Mouse (Mus musculus): ENCODE results near the gene Pias4. TPM values are rescaled to one million over a fixed set of nuclear protein-coding genes. Genes with fewer than 3 reads are reported as not detected.

Pias4 gene
- total RNA-seq, 2 experiments from 2014 or later: 28.2 to 28.9 TPM

DNA sequence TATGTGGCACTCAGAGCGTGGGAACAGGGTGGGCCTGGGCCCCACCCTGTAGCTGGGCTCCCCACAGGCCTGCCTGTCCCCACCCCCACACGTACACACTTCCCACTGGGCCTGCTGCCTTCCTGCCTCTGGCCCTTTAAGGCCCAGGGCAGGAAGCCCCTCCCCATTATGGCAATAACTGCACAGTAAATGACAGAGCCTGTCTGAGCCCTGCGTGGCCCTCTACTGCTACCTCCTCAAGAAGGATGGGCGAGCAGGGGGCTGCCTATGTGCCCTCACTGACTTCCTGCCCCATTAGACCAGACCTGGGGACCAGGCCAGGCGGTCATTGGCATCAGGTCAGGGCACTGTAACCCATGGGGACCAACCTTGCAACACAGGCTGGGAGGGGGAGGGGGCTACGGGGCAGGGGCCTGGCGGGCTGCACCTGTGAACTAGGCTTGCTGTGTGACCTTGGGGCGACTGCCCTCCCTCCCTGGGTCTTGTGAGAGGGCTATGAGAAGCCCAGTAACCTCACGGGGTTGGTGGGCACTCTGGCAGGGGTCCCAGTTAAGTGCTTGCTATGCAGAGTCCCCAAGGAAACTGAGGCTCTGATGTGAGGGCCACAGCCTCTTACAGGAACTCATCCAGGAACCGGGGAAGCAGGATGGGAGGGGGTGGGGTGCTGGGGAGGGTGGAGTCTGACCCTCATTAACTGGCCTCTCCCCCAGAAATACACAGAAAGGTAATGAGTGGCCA lies 26.8 kb downstream of the Pias4 start:
- DNase-seq (ENCODE audit: extremely low spot score in 1 of 2, low spot score in 1 of 2): peak in 1 of 2 experiments; percentile 8

DNA sequence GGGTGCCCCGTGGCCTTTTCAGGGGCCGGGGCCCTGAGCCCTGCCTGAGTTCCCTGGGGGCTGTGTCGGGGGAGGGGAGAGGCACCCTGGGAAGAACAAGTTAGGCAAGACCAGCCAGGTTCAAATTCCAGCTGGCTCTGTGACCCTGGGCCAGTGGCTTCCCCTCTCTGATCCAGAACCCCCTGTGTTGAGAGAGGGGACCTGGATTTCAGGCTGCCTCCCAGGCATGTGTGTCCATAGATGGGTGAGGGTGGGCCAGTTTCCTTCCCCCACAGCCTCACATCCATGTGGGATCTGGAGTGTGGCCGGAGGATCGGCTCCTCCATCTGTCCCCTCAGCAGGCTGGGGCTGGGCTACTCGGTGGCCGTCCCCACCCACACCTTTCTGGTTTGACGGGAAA lies 27.7 kb downstream of the Pias4 start:
- no peak for DNase-seq (ENCODE audit: extremely low spot score in 1 of 2, low spot score in 1 of 2)

DNA sequence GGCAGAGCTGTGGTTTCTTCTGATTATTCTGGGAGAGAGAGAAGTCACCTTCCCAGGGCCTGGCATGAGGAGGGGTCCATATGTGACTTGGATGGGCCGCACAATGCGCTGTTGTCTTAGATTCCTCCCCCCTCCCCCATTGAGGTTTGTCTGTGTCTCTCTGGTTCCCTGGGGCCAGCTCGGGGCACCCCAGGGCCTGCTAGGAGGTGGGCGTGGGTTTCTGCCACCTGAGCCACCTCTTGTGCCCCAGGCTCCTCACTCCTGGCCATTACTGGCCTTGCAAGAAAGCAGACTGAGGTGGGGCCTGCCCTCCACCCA lies 28.2 kb downstream of the Pias4 start:
- DNase-seq (ENCODE audit: extremely low spot score in 1 of 2, low spot score in 1 of 2): no peak

DNA sequence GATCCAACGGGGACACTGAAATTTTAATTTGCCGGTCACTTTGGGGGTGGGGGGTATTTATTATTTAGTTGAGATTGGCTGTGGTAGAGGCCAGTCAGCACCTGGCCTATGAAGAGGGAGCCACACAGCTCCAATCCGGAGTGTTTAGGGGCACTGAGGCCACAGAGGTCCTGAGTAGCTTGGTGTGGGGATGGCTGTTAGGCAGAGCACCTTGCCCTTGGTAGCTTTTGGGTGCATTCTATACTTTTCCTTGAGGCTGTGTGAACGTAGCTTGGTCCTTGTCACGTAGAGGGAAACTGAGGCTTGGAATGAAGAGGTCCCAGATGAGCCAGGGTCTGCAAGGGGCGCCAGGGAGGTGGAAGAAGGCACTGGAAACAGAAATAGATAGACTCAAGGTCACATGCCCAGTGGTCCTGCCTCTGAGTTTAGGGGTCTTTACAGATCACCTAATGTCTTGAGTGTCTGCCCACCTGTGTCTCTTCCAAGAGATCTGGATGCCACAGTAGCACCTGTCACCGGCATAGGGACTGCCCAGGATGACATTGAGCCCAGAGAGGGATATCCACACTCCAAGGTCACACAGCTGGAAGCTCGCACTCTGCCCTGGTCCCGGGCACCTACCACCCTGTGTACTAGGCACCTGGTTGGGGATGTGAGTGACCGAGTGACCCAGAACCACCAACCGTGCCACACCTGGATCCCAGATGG lies 28.7 kb downstream of the Pias4 start:
- no peak for DNase-seq (ENCODE audit: extremely low spot score in 1 of 2, low spot score in 1 of 2)

DNA sequence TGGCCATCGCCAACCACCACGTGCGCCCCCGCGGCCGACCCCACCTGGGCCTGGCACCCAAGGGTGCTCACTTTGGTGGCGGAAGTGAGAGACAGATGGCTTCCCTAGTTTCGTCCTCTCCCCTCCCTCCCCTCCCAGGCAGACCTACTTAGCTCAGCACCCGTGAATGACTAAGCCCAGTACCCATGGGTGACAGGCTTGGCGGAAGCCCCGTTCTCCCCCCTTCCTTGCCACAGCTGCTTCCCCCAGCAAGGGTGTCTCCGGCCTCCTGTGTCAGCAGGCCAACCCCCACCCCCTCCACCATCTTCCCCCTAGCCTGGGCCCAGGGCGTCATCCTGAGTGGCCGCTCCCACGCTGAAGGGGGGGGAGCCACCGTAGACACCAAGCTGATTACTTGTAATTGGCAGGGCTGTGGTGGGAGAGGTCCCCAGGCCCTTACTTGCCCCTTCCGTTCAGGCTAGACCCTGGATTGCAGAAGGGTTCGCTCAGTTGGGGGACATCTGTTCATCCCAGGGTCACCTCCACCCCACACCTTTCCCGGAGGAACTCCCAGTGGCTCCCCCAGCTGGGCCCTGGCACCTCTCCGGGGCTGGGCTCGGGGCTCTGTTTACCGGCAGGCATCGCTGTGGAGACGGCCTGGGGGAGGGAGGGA lies 29.5 kb downstream of the Pias4 start:
- no peak for DNase-seq (ENCODE audit: extremely low spot score in 1 of 2, low spot score in 1 of 2)

DNA sequence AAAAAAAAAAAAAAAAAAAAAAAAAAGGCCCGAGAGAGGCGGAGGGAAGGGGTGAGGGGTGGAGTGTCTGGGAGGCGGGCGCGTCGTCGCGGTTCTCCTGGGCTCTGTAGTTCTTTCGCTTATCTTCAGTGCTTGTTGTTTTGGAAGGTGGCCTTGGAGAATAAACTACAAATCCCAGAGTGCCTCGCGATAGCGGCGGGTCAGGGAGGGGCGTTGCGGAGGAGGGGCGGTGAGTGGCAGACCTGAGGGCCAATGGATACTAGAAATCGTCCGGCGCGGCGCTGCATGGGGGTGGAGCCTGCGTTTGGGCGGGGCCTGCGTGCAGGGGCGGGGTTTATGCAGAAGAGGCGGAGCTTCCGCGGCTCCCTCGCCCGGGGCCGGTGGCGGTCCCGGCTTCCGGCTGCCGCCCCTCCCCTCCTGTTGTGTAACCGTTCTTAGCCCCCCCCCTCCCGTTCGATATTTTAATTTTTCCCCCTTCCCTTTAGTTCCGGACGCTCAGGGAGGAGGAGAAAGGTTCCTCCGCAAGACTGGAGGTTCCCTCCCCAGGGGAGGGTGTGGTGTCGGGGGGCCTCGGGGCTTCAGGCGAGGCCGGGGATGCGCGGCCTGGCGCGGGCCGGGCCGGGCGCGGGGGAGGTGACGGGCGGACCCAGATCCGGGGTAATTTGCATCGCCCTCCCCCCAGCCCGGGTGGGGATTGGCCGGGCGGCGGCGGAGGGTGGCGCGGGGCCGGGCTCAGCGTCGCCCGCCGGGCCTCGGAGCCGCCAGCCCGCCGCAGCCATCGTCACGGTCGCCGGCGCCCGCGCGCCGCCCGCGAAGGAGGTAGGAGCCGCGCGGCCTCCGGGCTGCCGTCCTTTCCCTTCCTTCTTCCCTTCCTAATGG lies 30.2 kb downstream of the Pias4 start:
- DNase-seq (ENCODE audit: extremely low spot score in 1 of 2, low spot score in 1 of 2): peak; percentile 99 to 100

DNA sequence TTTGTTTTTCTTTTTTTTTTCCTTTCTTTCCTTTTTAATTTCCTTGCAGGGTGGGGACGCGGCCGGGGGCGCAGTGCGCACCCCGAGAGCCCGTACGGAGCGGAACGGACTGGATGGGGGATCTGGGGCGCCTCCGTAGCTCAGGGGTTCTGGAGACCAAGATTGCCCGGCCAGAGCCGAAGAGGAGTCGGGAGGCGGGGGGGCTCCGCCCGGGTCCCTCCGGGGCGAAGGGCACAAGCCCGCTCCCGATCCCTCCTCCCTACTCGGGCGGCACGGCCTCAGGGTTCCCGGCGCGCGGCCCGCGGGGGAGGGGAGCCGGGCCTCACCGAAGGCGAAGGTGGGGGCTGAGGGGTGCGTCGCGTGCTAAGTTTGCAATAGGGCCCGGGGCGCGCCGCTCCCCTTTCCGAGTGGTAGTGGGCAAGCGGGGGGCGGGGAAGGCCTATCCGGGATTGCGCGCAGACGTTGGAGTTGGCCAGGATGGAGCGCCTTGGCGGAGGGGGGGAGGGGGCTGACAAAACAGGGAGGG lies 31.0 kb downstream of the Pias4 start:
- peak; percentile 69 to 80 for DNase-seq (ENCODE audit: extremely low spot score in 1 of 2, low spot score in 1 of 2)

DNA sequence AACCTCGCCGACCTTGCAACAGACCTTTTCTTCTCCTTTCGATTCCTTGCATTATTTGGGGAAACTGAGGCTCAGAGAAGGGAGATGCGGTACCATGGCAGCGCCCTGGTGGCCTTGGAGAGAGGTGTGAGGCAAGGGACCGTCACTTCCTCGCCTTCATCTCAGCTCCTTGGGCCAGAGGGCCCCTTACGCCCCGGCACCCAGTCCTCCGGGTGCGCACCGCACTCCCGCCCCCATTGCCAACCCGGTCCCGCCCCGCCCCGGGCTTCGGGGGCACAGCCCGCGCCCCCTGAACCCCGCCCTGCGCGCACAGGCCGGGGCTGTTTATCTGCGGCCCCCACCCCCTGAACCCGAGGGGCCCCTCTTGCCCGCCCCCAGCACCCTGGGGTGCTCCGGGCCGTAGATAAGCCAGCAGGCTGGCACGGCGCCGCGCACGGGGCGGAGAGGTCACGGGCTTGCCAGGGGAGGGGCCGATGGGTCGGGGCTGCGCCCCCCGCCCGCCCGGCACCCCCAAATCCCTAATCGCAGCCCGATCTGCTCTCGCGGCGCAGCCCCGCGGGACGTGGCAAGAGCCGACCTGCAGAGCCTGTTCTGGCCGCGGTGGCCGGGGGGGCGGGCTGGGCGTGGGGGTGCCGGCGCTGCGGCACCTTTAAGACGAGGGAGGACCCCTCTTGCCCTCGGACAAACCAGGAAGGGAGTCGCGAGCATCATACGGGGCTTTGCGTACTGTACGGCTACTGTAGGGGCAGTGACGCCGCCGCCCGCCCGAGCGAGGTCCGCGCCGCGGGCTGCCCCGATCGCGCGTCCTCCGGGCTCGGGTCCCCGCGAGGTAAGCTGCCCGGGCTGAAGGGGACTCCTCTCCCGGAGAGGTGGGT lies 31.7 kb downstream of the Pias4 start:
- DNase-seq (ENCODE audit: extremely low spot score in 1 of 2, low spot score in 1 of 2): peak in 1 of 2 experiments; percentile 53

DNA sequence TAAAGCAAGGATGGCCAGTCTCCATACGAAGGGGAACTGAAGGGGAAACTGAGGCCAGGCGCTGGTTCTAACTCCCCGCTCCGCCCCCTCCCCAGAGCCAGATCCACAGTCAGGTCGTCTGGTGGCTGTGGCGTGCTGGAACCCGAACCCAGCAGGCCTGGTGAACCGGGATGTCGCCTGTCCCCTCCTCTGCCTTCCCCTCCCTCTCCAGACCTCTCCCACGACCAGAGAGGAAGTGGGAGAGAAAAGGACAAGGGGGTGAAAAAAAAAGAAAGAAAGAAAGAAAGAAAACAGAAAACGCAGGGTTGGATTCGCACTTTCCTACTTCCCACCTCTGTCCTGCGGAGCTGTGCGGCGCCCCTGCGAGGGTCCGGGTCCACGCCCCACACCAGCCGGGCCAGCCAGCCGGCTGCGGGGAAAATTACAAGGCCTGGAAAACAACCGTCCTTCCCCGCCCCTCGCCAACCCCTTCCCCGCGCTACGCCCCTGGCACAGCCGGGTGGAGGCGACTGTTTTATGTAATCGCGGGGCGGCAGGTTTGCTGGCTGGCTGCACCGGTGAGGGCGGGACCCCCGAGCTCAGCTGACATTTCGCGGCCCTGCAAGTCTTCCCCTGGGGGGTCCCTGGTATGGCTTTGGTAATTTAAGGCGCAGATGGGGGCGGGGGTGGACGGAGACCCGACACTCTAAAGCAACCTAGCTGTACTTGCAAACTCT lies 32.6 kb downstream of the Pias4 start, which contains the start of gene Zbtb7a:
TSS of gene Zbtb7a (plus strand) at position 255 of the 716 bp plus-strand sequence.
- DNase-seq (ENCODE audit: extremely low spot score in 1 of 2, low spot score in 1 of 2): peak in 1 of 2 experiments; percentile 39

DNA sequence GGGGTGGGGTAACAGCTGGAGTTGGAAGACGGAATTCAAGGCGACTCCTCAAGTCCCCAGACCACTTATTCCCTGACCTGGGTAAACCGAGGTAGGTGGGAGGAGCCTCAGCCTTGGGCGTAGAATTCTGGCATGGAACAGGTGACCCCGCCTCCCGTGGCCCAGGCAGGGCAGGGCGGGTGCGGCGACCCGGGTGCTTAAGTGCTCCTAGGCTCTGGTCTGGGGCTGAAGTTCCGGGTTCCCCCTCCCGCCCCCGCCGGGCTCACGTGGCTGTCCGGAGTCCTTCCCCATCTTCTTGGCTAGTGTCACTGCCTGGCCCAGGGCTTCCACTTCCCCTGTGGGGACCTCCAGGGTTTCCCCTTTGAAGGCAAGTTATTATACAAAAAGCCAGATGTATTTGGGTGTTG lies 33.5 kb downstream of the Pias4 start:
- DNase-seq (ENCODE audit: extremely low spot score in 1 of 2, low spot score in 1 of 2): no peak

DNA sequence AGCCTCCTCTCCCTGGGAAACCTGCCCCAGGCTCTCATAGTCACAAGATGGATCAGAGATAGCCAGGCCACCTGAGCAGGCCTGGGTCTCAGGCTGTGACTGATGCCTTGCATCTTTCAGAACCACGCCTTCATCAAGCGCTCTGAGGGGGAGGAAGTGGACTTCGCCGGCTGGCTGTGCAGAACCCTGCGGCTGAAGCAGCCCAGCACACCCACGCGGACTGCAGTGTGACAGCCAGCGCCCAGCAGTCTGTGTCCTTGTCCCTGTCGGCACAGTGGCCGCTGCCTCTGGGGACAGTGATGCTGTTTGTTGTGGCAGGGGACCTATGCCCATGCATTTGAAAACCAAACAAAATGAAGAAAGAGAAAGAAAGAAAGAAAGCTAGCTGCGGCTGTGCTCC lies 44.2 kb downstream of the Pias4 start:
- no peak for DNase-seq (ENCODE audit: extremely low spot score in 1 of 2, low spot score in 1 of 2)

DNA sequence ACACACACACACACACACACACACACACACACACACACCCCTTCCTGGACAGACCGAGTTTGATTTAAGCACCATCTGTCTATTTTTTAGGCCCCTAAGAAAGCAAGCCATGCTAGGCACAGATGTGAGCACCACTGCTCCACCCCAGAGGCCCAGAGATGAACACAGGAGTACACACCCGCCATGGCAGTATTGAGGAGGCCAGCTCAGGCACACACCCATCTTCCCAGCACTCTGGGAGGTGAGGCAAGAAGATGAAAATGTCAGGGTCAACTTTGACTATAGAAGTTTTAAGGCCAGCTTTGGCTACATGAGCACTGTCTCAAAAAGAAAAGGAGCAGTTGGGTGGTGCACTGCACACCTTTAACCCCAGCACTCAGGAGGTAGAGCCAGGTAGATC lies 44.8 kb downstream of the Pias4 start:
- DNase-seq (ENCODE audit: extremely low spot score in 1 of 2, low spot score in 1 of 2): no peak

DNA sequence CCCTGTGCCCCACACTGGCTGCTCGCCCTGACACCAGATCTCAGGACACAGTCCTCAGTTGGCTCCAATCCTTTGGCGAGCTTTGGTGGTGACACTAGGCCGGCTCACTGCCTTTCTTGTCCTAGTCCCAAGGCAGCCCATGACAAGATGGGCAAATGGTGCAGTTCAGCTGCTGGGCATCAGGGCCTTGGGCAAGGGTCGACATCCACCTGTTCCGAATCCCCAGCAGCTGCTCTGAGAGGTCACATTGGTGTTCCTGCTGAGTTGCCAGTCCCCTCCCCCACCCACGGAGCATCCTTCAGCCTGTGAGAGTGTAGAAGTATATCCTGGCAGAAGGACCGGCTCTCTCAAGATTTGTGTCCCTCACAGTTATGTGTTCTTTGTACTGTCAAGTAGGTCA lies 47.1 kb downstream of the Pias4 start:
- no peak for DNase-seq (ENCODE audit: extremely low spot score in 1 of 2, low spot score in 1 of 2)

DNA sequence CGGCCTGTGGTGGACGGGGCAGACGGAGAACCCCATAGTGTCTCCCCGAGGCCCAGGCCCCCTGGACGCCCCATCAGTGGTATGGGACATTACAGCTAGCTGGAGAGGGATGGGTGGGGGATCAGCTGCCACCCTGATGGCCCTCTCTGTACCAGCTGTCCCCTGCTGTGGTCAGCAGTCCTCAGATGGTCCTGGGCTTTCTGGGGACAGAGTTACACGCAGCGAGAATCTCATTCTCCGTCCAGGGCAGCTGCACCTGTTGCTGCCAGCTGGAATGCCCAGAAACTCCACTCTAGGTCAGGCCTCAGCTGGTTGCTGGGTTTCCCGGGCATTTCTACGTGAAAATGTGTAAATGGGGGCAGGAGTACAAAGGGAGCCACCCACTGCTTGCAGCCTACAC lies 48.1 kb downstream of the Pias4 start:
- no peak for DNase-seq (ENCODE audit: extremely low spot score in 1 of 2, low spot score in 1 of 2)

DNA sequence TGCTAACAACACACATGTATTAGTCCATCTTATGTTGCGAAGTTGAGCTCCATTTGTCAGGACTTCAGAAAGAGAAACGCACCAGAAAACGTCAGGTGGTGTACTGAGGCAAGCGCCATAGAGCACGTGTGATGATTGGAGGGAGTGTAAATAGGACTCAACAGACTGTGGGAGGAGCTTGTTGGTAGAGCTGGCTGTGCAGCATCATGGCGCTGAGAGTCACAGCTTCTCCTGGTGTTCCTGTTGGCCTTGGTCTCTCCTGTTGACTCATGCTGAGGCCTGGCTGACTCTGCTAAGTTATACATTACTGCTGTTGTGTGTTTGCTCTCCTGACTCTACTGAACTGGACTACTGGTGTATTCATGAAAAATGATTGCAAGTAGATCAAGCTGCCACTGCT lies 54.8 kb downstream of the Pias4 start:
- no peak for DNase-seq (ENCODE audit: extremely low spot score in 1 of 2, low spot score in 1 of 2)

DNA sequence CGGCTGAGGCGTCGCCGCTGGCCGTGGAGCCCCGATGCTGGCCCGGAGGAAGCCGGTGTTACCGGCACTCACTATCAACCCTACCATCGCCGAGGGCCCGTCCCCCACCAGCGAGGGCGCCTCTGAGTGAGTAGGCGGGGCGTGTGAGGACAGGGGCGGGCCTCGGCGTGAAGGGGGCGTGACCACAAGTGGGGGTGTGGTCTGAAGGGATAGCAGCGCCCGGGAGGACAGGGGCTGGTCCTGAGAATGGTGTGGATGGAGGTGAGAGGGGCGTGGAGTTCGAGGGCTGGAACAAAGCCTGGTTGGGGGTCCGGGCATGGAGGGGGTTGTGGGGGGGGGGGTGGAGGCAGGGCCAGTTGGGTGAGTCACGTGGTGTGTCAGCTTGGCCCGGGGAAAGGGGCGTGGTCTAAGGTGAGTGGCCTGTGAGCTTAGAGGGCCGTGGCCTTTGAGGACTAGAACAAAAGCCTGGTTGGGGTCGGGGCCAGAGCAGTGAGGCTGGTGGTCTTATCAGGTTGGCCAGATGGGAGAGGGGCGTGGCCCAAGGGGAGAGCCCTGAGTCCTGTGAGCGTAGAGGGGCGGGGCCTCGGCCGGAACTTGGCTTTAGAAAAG lies 61.5 kb downstream of the Pias4 start:
- peak in 1 of 2 experiments; percentile 65 for DNase-seq (ENCODE audit: extremely low spot score in 1 of 2, low spot score in 1 of 2)

DNA sequence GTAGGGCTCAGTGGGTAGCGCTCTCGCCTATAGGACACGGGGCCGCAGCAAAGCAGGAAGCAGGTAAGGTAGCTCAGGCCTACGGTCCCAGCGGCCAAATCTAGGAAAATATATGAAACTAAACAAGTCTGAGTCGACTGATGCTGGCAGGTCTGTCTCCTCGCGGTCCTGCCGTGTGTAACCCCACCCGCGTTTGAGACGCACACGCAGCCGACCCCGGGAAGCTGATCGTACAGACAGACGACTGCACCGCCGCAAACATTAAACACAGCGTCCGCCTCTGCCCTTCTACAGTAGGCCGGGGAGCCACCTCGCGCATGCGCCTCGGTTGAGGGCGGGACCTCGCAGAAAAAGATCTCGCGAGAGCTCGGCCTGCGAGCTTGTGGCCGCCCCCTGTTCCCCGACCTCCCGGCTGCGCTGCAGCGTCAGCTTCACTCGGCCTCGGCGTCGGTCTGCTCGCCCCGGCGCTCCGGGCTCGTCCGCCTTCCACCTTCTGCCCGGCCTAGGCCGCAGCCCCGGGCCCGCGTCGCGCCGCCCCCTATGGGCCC lies 62.1 kb downstream of the Pias4 start, which contains the start of gene Map2k2:
TSS of gene Map2k2 (plus strand) at position 351 of the 548 bp plus-strand sequence.
- DNase-seq (ENCODE audit: extremely low spot score in 1 of 2, low spot score in 1 of 2): peak; percentile 92 to 93
